Mouse (Mus musculus) stomach, postnatal 0 days (tissue): ENCODE results near the gene Pisd. TPM values are rescaled to one million over a fixed set of nuclear protein-coding genes. Genes with fewer than 3 reads are reported as not detected.
"Not testable (repeated sequence)": the region's sequence is repeated elsewhere in the genome, so short reads cannot be mapped to it uniquely, and the experiment has no call there.

Experiments used
- ATAC-seq: fragments of 200-750 bp; cut with Nextera tagmentation; 2 replicates; pipeline ENCODE4 v1.8.0; 2017; ENCODE audit not compliant: low FRiP score, low TSS enrichment
- DNase-seq: peaks from one replicate; pipeline ENCODE4 v3.0.0-alpha.2; 2016; ENCODE audit warnings: low spot score
- H3K27ac ChIP-seq: fragments of 300-500 bp; sonication (generic); replicated peaks from 2 replicates; pipeline ENCODE4 v1.5.1; 2014; ENCODE audit warnings: mild to moderate bottlenecking, control low read depth
- H3K27me3 ChIP-seq: fragments of 300-500 bp; sonication (generic); 2 replicates; pipeline ENCODE4 v1.6.1; 2014; ENCODE audit warnings: low read length; ENCODE audit not compliant: control insufficient read depth, insufficient read depth
- H3K36me3 ChIP-seq: fragments of 300-500 bp; sonication (generic); 2 replicates; pipeline ENCODE4 v1.6.1; 2014; ENCODE audit warnings: low read length, mixed read lengths; ENCODE audit not compliant: control insufficient read depth, insufficient read depth
- H3K4me1 ChIP-seq: fragments of 300-500 bp; sonication (generic); replicated peaks from 2 replicates; pipeline ENCODE4 v1.6.1; 2014; ENCODE audit warnings: antibody characterized with exemption; ENCODE audit not compliant: control insufficient read depth, insufficient read depth
- H3K4me2 ChIP-seq: fragments of 300-500 bp; sonication (generic); replicated peaks from 2 replicates; pipeline ENCODE4 v1.6.1; 2014; ENCODE audit warnings: low read depth, mild to moderate bottlenecking, control low read depth, moderate library complexity
- H3K4me3 ChIP-seq: fragments of 300-500 bp; sonication (generic); 2 replicates; pipeline ENCODE4 v1.5.1; 2014; ENCODE audit warnings: low read depth, low read length, control low read depth
- H3K9ac ChIP-seq: fragments of 300-500 bp; sonication (generic); 2 replicates; pipeline ENCODE4 v1.6.1; 2014; ENCODE audit warnings: mild to moderate bottlenecking, low read length, control low read depth, mixed read lengths
- H3K9me3 ChIP-seq: fragments of 300-500 bp; sonication (generic); 2 replicates; pipeline ENCODE4 v1.6.1; 2016; ENCODE audit warnings: low read length; ENCODE audit not compliant: control insufficient read depth
- CTCF ChIP-seq: IDR thresholded peaks from 2 replicates; pipeline ENCODE4 v1.5.1; 2016; ENCODE audit warnings: antibody characterized with exemption, low read depth, mild to moderate bottlenecking, moderate library complexity
- EP300 ChIP-seq: optimal IDR thresholded peaks from 2 replicates; pipeline ENCODE3; 2016; ENCODE audit warnings: antibody characterized with exemption
- WGBS: fragments of 180-500 bp; shearing (Covaris S2); extraction: QIAGEN DNeasy Blood & Tissue Kit; methylation state at CpG from one replicate; pipeline ENCODE4 v1.1.7; 2014; 5-methylcytosine and 5-hydroxymethylcytosine counted together
- polyA plus RNA-seq: library from polyadenylated mRNA; unstranded; fragments of >200 nt; fragmentation: Nextera tagmentation; extraction: Ambion mirVana; gene quantifications from 2 replicates; pipeline ENCODE4 v1.2.1, GENCODE M21; 2015

The Pisd gene
- polyA plus RNA-seq, 1 experiment from 2014 or later, result 69.4 TPM

DNA sequence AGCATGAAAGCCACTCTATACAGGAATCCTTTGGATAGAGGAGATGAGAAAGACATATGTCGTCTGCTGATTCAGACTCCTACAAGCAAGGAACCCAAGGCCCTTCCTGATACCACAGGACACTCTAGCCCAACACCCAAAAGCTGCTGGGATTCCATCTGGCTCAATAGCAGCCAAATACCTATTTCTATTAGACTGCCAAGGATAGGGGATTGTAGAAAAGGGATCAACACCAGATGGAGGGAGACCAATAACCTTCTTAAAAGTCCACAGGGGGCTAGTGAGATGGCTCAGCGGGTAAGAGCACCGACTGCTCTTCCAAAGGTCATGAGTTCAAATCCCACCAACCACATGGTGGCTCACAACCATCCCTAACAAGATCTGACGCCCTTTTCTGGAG, 29.9 kb upstream of the Pisd start:
- DNase-seq, result no peak
- 98% methylated on average over 4 of the region's 4 CpGs for WGBS
- Histone ChIP-seq H3K4me3 (no peak overlapping the region), H3K36me3 (peaks cover 11% of the 10 kb centered on the region), H3K27me3 (no peaks in the 10 kb centered on the region), H3K27ac (no peak overlapping the region), H3K9me3 (no peaks in the 10 kb centered on the region), H3K9ac (no peak overlapping the region), H3K4me1 (no peaks in the 10 kb centered on the region), H3K4me2 (no peak overlapping the region)
- no peak for ATAC-seq
- TF ChIP-seq CTCF, result no peak
- TF ChIP-seq EP300, result no peak

DNA sequence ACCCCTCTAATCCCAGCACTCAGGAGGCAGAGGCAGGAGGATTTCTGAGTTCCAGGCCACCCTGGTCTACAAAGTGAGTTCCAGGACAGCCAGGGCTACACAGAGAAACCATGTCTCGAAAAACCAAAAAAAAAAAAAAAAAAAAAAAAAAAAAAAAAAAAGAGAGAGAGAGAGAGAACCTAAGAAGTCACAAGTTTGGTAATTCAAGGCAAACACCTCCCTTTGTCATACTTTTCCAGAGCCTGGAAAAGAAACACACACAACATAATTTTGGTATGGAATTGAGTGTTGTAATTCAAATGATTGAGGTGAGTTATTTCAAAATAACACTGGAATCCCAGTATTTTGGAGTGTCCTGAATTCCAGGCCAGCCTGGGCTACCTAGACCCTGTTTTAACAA, 1.0 kb upstream of the Pisd start:
- H3K4me3 ChIP-seq, H3K4me1 ChIP-seq, H3K4me2 ChIP-seq, H3K27me3 ChIP-seq, H3K36me3 ChIP-seq, H3K9me3 ChIP-seq, H3K27ac ChIP-seq, DNase-seq, H3K9ac ChIP-seq, ATAC-seq: not testable (repeated sequence)
- 56% methylated on average over 1 of the region's 1 CpGs for WGBS

DNA sequence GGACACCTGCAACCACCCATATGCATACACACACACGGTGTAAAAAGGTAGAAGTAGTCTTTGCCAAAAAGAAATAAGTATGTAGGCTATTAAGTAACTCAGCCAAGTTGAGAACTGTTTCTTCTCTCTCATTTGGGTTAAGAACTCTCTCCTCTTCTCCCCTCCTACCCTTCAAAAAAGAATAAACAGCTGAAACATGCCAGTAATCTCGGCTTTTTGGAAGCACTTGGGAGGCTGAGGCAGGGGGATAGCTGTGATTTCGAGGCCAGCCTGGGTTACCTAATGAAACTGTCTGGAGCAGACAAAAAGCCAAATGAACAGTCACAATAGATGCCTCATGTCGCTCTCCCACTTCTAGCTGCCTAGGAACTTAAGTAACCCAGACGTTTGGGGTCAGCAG, 720 bp downstream of the Pisd start:
- TF ChIP-seq EP300 (no peak), CTCF (no peak)
- Histone ChIP-seq H3K4me3 (peak overlapping the region; percentile 76), H3K9me3 (no peaks in the 10 kb centered on the region), H3K4me1 (no peaks in the 10 kb centered on the region), H3K27ac (peak overlapping the region; percentile 53), H3K36me3 (no peaks in the 10 kb centered on the region), H3K9ac (peak overlapping the region; percentile 66), H3K4me2 (peak overlapping the region; percentile 83), H3K27me3 (no peaks in the 10 kb centered on the region)
- 17% methylated on average over 5 of the region's 5 CpGs for WGBS
- DNase-seq (no peak), ATAC-seq (no peak)

DNA sequence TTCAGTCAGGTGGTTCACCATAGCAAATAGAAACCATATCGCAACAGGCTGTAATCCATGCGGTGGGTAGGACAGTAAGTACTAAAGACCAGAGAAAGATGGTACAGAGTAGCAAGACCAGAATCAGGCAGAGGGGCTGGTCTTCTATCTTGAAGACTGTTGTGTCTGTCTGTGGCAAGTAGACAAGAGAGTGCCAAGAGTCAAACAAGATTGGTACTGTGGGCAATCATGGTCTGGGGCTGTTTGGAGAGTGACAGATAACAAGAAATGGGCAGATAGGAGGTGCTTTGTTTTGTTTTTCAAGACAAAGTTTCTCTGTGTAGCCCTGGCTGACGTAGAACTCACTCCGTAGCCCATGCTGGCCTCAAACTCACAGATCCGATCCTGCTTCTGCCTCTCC, 3.9 kb downstream of the Pisd start:
- H3K9me3 ChIP-seq, result no peaks in the 10 kb centered on the region
- H3K4me1 ChIP-seq, result no peaks in the 10 kb centered on the region
- TF ChIP-seq CTCF, result no peak
- TF ChIP-seq EP300, result no peak
- no peak overlapping the region for H3K4me3 ChIP-seq
- no peak for ATAC-seq
- H3K36me3 ChIP-seq, result no peaks in the 10 kb centered on the region
- no peak overlapping the region for H3K27ac ChIP-seq
- WGBS, result 89% methylated on average over 5 of the region's 5 CpGs
- H3K4me2 ChIP-seq, result no peak overlapping the region
- no peak for DNase-seq
- no peaks in the 10 kb centered on the region for H3K27me3 ChIP-seq
- no peak overlapping the region for H3K9ac ChIP-seq

DNA sequence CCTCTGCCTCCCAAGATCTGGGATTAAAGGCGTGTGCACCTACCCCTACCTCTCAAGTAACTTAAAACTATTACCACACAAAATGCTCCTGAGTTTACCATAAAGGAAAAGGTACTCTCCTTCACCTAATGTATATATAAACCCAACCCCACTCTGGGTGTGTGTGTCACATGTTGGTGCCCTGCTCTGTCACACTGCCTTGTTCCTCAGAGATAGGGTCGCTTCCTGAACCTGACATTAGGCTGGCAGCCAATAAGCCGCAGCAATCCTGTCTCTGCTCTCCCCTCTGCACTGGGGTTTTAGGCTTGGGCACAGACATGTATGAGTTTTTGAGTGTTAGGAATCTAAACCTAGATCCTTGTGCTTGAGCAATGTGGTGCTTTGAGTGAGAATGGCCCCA, 7.3 kb downstream of the Pisd start:
- WGBS, result 82% methylated on average over 3 of the region's 3 CpGs
- Histone ChIP-seq H3K27me3 (no peaks in the 10 kb centered on the region), H3K4me1 (no peaks in the 10 kb centered on the region), H3K4me3 (no peak overlapping the region), H3K9ac (no peak overlapping the region), H3K27ac (no peak overlapping the region), H3K4me2 (no peak overlapping the region), H3K9me3 (no peaks in the 10 kb centered on the region), H3K36me3 (peaks cover 7% of the 10 kb centered on the region; the same call in 1 of the 2 replicates)
- TF ChIP-seq EP300 (no peak), CTCF (no peak)
- ATAC-seq (no peak), DNase-seq (no peak)

DNA sequence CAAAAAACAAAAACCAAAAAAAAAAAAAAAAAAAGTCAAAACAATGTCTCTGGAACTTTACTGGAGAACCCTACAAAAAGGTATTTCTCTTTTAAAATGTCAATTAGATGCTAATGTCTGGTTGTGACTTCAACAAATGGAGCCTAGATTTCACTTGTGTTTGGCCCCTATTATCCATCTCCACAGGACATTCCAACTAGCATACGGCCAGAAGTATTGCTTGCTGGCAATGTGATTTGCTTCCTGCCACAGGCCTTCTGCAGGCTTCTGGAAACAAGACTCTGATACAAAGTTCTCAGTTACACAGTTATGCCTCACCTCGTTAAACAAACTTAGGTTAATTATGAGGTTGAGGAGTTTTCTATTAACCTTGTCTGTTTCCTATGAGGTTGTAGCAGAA, 13.1 kb downstream of the Pisd start:
- H3K9ac ChIP-seq, result no peak overlapping the region
- H3K27ac ChIP-seq, result no peak overlapping the region
- 83% methylated on average over 2 of the region's 2 CpGs for WGBS
- no peak for TF ChIP-seq EP300
- no peak for TF ChIP-seq CTCF
- peaks cover 10% of the 10 kb centered on the region; the same call in 1 of the 2 replicates for H3K36me3 ChIP-seq
- DNase-seq, result no peak
- no peak overlapping the region for H3K4me3 ChIP-seq
- H3K4me1 ChIP-seq, result no peaks in the 10 kb centered on the region
- no peak for ATAC-seq
- no peaks in the 10 kb centered on the region for H3K27me3 ChIP-seq
- no peak overlapping the region for H3K4me2 ChIP-seq
- no peaks in the 10 kb centered on the region for H3K9me3 ChIP-seq
